Mouse (Mus musculus) neural tube, embryonic 13.5 days (tissue): ENCODE measurements at regions not wholly inside any gene's neighbourhood (a gene's known extent, or its start where the extent isn't known, plus 50 kb on each side); places are given as distances from the start of the nearest gene placed in this dataset.

ENCODE experiments used
- ATAC-seq: fragments of 200-750 bp; cut with Nextera tagmentation; 2 replicates; pipeline ENCODE4 v1.8.0; 2017; ENCODE audit warnings: low read depth, mild to moderate bottlenecking, moderate TSS enrichment, moderate library complexity
- H3K27ac ChIP-seq: fragments of 300-500 bp; sonication (generic); replicated peaks from 2 replicates; pipeline ENCODE4 v1.5.1; 2015; ENCODE audit warnings: moderate library complexity, mild to moderate bottlenecking, inconsistent platforms
- H3K27me3 ChIP-seq: fragments of 300-500 bp; sonication (generic); 2 replicates; pipeline ENCODE4 v1.6.1; 2015; ENCODE audit warnings: mild to moderate bottlenecking, inconsistent platforms
- H3K36me3 ChIP-seq: fragments of 300-500 bp; sonication (generic); 2 replicates; pipeline ENCODE4 v1.6.1; 2015; ENCODE audit warnings: mild to moderate bottlenecking, inconsistent platforms
- H3K4me1 ChIP-seq: fragments of 300-500 bp; sonication (generic); replicated peaks from 2 replicates; pipeline ENCODE4 v1.6.1; 2015; ENCODE audit warnings: inconsistent platforms
- H3K4me2 ChIP-seq: fragments of 300-500 bp; sonication (generic); 2 replicates; pipeline ENCODE4 v1.6.1; 2015; ENCODE audit warnings: inconsistent platforms, mild to moderate bottlenecking, moderate library complexity
- H3K4me3 ChIP-seq: fragments of 300-500 bp; sonication (generic); 2 replicates; pipeline ENCODE4 v1.5.1; 2015; ENCODE audit warnings: mild to moderate bottlenecking, inconsistent platforms
- H3K9ac ChIP-seq: fragments of 300-500 bp; sonication (generic); 2 replicates; pipeline ENCODE4 v1.6.1; 2015; ENCODE audit warnings: moderate library complexity, mild to moderate bottlenecking, inconsistent platforms
- H3K9me3 ChIP-seq: fragments of 300-500 bp; sonication (generic); 2 replicates; pipeline ENCODE4 v1.6.1; 2016; ENCODE audit warnings: inconsistent platforms
- WGBS: fragments of 180-500 bp; shearing (Covaris S2); methylation state at CpG from one replicate; pipeline ENCODE4 v1.1.7; 2015; 5-methylcytosine and 5-hydroxymethylcytosine counted together

DNA sequence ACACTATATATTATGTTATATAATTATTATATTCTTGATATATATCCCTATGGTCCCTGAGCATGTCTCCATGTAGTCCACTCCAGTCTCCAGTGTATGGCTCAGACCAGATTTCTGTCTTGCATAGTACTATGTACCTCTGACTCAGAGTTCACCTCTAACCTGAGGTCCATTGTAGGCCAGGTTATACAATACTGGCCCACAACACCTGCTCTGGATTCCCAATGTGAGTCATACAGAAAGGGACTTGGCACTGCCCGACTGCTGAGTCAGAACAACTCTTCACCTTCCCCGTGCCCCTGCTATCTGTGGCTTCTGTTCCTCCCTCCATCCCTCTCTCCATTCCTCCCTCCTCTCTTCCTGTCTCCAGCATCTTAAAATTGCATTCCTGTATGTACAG is 236.1 kb upstream of the Zfp637 start:
- WGBS, result 91% methylated on average over 2 of the region's 2 CpGs

DNA sequence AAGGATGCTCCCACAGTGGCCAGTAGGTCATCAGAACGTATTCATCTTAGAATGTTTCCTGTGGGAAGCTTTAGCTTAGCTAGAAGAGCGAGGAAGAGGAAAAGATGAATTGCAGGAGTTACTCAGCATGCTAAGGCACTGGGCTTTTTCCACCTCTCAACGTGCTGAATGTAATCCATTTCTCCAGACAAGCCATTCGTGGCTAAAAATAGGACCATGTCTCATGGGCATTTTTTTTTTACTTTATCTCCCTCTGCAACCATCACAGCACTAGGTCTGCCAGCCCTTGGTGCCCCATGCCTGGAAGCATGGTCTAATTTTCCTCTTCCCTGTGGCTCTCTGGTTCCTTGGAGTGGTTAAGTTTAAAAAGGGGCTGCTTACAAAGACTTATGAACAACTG is 235.3 kb upstream of the Zfp637 start:
- Histone ChIP-seq H3K27me3 (no peaks in the 10 kb centered on the region), H3K36me3 (no peaks in the 10 kb centered on the region), H3K4me1 (no peaks in the 10 kb centered on the region), H3K4me2 (no peak overlapping the region), H3K27ac (no peak overlapping the region), H3K9me3 (no peaks in the 10 kb centered on the region), H3K4me3 (no peak overlapping the region), H3K9ac (no peak overlapping the region)
- ATAC-seq, result no peak
- 78% methylated on average over 4 of the region's 4 CpGs for WGBS

More for the DNA sequence above, 236.1 kb upstream of the Zfp637 start:
- Histone ChIP-seq H3K9ac (no peak overlapping the region), H3K27ac (no peak overlapping the region), H3K27me3 (no peaks in the 10 kb centered on the region), H3K4me3 (no peak overlapping the region), H3K4me1 (no peaks in the 10 kb centered on the region), H3K36me3 (no peaks in the 10 kb centered on the region), H3K4me2 (no peak overlapping the region), H3K9me3 (no peaks in the 10 kb centered on the region)
- no peak for ATAC-seq

DNA sequence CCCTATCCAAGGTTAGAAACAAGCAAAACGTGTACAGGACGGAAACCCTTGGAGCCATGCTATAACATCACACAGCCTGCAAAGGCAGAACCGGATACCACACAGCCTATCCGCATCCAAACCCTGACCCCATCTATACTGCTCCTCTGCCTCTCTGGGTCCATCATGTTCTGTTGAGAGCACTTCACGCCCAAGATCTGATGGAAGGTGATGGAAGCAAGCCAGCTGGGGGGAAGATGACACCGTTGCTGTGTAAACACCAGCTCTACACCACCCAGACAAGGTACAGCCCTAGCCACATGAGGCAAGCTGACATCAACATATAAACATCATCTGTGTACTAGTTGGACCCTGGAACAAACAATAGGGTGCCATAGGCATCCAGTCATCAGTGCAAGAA is 234.8 kb upstream of the Zfp637 start:
- no peak overlapping the region for H3K9ac ChIP-seq
- no peak overlapping the region for H3K27ac ChIP-seq
- H3K4me3 ChIP-seq, result no peak overlapping the region
- ATAC-seq, result no peak
- H3K27me3 ChIP-seq, result no peaks in the 10 kb centered on the region
- no peaks in the 10 kb centered on the region for H3K4me1 ChIP-seq
- H3K36me3 ChIP-seq, result no peaks in the 10 kb centered on the region
- 87% methylated on average over 6 of the region's 6 CpGs for WGBS
- no peak overlapping the region for H3K4me2 ChIP-seq
- H3K9me3 ChIP-seq, result no peaks in the 10 kb centered on the region

DNA sequence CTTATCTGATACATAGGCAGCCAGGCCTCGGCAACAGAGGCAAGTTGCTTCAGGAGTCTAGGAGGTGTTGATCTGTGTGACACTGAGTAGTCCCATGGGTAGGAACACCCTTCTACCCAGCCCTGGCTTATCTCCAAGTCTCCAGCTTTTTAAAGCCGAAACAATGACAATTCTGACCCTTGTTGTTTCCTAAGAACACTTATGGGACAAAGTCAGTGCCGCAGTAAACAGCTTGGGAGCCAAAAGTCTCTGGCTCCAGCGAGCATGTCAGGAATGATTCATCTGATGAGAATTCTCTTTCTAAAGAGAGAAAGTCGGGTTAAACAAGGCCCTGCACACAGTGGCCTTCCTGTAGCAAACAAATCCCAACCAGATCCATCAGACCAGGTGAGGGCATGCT is 234.0 kb upstream of the Zfp637 start:
- 76% methylated on average over 5 of the region's 5 CpGs for WGBS
- Histone ChIP-seq H3K4me2 (no peak overlapping the region), H3K27me3 (no peaks in the 10 kb centered on the region), H3K9ac (no peak overlapping the region), H3K4me3 (no peak overlapping the region), H3K36me3 (no peaks in the 10 kb centered on the region), H3K9me3 (no peaks in the 10 kb centered on the region), H3K27ac (no peak overlapping the region), H3K4me1 (no peaks in the 10 kb centered on the region)
- no peak for ATAC-seq

DNA sequence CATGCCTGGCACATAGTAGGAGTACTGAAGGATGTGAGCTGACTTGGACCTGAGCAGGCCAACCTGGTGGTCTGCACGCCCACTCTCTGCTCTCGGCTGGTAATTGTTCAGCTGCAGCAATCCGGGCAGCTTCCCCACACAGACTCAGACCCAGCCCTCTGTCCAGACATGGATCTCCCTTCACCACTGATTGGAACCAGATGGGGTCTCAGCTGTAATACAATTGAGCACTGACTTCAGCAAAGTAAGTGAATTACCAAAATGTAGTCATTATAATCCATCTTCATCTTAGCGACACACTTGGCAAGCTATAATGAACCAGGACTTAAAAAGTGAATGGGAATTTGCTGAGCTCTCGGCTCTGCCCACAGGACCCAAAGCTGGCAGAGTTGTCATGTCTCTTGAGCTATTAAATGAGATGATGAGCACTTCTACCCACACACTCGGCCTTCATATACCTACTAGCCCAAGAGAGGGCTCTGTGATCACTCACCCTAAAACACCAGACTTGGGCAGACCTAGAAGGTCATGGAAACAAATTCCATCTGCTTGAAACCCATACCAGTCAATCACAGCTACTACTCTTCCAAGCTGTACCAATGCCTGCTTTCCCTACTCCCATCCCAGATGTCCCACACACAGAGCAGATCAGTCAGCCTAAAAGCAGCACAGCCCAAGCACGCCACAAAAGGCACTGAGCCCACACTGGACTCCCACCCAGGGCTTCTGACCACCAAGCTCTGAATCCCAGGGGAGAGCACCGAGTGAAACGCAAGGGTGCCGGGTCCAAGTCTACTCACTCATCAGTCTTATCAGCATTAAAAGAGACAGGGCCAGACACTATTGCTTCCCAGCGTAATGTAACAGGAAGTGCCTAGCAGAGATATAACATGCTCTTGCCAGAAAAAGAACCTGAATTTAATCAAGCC is 231.2 kb upstream of the Zfp637 start:
- Histone ChIP-seq H3K4me3 (no peak overlapping the region), H3K36me3 (no peaks in the 10 kb centered on the region), H3K9me3 (no peaks in the 10 kb centered on the region), H3K27ac (no peak overlapping the region), H3K27me3 (no peaks in the 10 kb centered on the region), H3K4me2 (no peak overlapping the region), H3K4me1 (no peaks in the 10 kb centered on the region), H3K9ac (no peak overlapping the region)
- 72% methylated on average over 11 of the region's 11 CpGs for WGBS
- ATAC-seq, result no peak

DNA sequence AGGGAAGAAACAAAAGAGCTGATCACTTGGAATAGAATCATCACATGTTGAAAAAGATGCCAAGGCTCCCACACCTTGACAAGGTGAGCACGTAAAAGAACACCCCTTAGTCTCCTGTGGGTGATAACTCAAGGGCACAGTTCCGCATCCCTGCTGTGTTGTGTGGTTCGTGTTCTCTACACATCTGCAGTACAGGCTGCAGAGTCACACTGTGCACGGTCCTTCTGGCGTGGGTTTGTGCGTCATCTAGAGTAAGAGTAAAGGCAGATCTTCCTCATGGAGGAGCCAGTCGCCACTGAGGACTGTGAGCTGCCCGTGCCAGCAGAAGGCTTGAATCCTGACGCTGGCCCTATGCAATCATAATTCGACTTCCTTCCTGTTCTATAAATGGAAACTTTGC is 229.7 kb upstream of the Zfp637 start:
- H3K4me2 ChIP-seq, result no peak overlapping the region
- H3K27me3 ChIP-seq, result no peaks in the 10 kb centered on the region
- H3K27ac ChIP-seq, result no peak overlapping the region
- H3K9me3 ChIP-seq, result no peaks in the 10 kb centered on the region
- no peak overlapping the region for H3K4me3 ChIP-seq
- 90% methylated on average over 10 of the region's 10 CpGs for WGBS
- no peaks in the 10 kb centered on the region for H3K4me1 ChIP-seq
- no peak for ATAC-seq
- H3K9ac ChIP-seq, result no peak overlapping the region
- H3K36me3 ChIP-seq, result no peaks in the 10 kb centered on the region

DNA sequence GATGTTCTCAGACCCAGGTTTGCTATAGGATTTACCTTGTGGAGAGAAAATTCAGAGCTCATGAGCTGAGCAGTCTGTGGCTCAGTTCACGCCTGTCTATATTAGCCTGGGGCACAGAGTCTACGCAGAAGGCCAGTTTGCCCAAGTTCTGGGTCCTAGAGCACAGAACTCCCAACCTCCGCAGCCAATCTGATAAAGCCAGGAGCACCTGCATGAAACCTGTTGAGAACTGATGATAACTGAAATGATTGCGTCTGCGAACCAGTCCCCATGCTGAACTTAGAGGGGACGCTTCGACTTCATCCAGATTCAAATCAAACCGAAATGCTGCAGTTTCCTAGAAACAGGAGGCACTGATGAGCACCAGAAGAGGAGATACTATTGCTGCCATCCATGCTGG is 229.0 kb upstream of the Zfp637 start:
- no peaks in the 10 kb centered on the region for H3K36me3 ChIP-seq
- H3K4me1 ChIP-seq, result no peaks in the 10 kb centered on the region
- H3K4me2 ChIP-seq, result no peak overlapping the region
- H3K27ac ChIP-seq, result no peak overlapping the region
- 94% methylated on average over 8 of the region's 8 CpGs for WGBS
- no peak overlapping the region for H3K4me3 ChIP-seq
- no peak for ATAC-seq
- no peaks in the 10 kb centered on the region for H3K27me3 ChIP-seq
- no peaks in the 10 kb centered on the region for H3K9me3 ChIP-seq
- H3K9ac ChIP-seq, result no peak overlapping the region

DNA sequence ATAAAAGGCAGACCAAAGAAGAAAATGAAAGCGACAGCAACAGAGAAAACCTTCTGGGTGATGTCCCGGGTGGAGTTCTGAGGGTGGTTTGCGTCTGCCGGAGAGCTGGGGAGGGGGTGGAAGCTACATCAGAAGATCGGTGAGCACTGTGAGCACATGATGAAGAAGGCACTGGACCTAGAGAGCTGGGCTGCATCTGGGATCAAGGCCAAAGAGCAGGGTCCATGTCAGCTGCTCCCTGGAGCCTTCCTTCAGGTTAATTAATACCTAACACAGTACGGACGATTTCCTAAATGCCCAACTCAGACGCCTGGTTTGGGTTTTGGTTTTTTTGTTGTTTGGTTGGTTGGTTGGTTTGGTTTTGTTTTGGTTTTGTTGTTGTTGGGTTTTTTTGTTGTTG is 228.6 kb upstream of the Zfp637 start:
- 93% methylated on average over 8 of the region's 8 CpGs for WGBS
- no peaks in the 10 kb centered on the region for H3K36me3 ChIP-seq
- H3K27ac ChIP-seq, result no peak overlapping the region
- no peak overlapping the region for H3K9ac ChIP-seq
- H3K4me1 ChIP-seq, result no peaks in the 10 kb centered on the region
- no peaks in the 10 kb centered on the region for H3K9me3 ChIP-seq
- H3K27me3 ChIP-seq, result no peaks in the 10 kb centered on the region
- no peak overlapping the region for H3K4me3 ChIP-seq
- ATAC-seq, result no peak
- no peak overlapping the region for H3K4me2 ChIP-seq

DNA sequence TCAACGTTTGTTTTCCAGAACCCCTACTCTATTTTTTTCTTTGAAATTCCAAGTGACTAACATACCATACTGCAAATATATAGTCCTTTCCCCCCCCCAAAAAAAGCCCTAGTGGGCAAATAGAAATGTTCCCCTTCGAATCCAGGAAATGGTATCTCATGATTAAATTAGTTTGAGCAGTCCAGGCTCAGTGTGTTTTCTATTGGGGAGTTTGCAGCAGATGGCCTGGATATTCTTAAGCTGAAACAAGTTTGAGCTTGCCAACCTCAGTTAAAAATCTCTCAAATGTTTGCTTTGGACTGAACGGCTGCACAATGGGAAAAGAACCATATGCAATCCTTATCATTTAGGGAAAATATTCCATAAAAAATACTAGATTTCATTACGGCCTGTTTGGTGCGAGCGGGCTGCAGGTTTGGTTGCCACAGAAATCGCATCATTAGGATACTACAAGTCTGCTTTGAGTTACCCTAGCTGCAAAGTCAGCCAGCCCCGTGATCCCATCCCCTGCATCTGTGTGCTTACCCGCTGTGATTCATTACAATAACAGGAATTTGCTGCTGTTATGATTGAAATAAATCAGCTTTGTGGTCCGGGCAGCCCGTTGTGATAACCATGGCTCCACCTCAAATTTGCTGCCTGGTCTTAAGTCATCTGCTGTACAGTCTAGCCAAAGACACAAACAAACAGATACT is 227.2 kb upstream of the Zfp637 start:
- no peak for ATAC-seq
- Histone ChIP-seq H3K27ac (no peak overlapping the region), H3K4me3 (no peak overlapping the region), H3K9ac (no peak overlapping the region), H3K9me3 (no peaks in the 10 kb centered on the region), H3K27me3 (no peaks in the 10 kb centered on the region), H3K4me1 (no peaks in the 10 kb centered on the region), H3K4me2 (no peak overlapping the region), H3K36me3 (no peaks in the 10 kb centered on the region)
- WGBS, result 78% methylated on average over 11 of the region's 11 CpGs

DNA sequence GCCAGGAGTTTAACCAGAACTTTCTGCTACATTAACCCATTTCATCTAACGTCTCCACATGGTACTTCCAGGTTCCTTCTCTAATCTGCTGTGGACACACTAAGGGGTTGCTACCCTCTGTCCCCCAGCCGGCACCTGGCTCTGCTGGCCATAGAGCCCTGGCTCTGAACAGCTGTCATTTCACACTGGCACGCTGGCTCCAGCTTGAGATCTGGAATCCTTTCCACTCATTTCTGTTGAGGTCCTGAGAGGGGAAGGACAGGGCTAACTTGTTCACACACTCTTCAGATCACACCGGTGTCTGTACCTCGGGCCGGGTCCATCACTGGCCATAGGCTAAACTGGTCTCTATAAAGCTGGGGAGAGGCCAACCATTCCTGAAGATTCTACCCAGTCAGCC is 226.6 kb upstream of the Zfp637 start:
- H3K4me2 ChIP-seq, result no peak overlapping the region
- no peak for ATAC-seq
- H3K4me1 ChIP-seq, result no peaks in the 10 kb centered on the region
- H3K9me3 ChIP-seq, result no peaks in the 10 kb centered on the region
- H3K4me3 ChIP-seq, result no peak overlapping the region
- no peak overlapping the region for H3K27ac ChIP-seq
- H3K27me3 ChIP-seq, result no peaks in the 10 kb centered on the region
- 83% methylated on average over 6 of the region's 6 CpGs for WGBS
- H3K36me3 ChIP-seq, result no peaks in the 10 kb centered on the region
- no peak overlapping the region for H3K9ac ChIP-seq

DNA sequence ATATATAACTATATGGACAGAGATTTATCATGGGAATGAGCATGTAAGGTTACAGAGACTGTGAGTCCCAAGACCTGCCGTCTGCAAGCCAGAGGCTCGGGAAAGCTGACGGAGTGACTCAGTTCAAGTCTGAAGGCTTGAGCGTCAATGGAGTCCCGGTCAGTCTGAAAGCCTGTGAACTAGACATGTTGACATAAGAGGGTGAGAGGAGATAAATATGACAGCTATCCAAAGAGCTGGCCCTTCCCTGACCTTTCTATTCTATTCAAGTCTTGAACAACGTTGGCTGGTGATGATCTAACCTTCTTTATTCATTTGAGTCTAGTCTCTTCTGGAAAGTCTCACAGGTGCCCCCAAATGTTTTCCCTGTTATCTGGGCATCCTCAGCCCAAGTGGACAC is 223.8 kb upstream of the Zfp637 start:
- Histone ChIP-seq H3K4me3 (no peak overlapping the region), H3K4me2 (no peak overlapping the region), H3K9ac (no peak overlapping the region), H3K27ac (no peak overlapping the region), H3K36me3 (no peaks in the 10 kb centered on the region), H3K9me3 (no peaks in the 10 kb centered on the region), H3K27me3 (no peaks in the 10 kb centered on the region), H3K4me1 (no peaks in the 10 kb centered on the region)
- ATAC-seq, result no peak
- WGBS, result 83% methylated on average over 6 of the region's 6 CpGs

DNA sequence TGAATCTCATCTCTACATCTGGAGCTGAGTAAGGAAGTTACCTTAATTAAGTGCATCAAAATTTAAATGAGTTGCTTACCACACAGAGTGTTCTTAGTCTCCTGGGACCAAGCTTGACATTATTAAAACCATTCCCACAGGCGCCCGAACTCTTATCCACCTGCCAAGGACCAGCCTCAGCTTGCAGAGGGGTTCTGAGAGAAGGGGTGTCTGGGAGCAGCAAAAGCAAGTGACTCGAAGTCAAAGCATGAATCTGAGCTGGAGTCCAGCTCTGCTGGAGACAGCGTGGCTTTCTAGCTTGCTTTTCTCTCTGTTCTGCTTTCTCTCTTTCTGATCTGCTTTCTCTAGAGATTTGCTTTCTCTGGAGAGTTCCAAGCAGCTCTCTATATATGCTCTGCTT is 223.0 kb upstream of the Zfp637 start:
- Histone ChIP-seq H3K9ac (no peak overlapping the region), H3K27ac (no peak overlapping the region), H3K4me3 (no peak overlapping the region), H3K4me1 (no peaks in the 10 kb centered on the region), H3K36me3 (no peaks in the 10 kb centered on the region), H3K27me3 (no peaks in the 10 kb centered on the region), H3K9me3 (no peaks in the 10 kb centered on the region), H3K4me2 (no peak overlapping the region)
- 85% methylated on average over 4 of the region's 4 CpGs for WGBS
- no peak for ATAC-seq
